Mouse (Mus musculus): ENCODE measurements at regions not wholly inside any gene's neighbourhood (a gene's known extent, or its start where the extent isn't known, plus 50 kb on each side); places are given as distances from the start of the nearest gene placed in this dataset.

GRCm38 (mm10) chr4:124542696-124543095 lies 67.9 kb downstream of the 3100002H09Rik start:
- DNase-seq (ENCODE audit: low spot score in 2 of 2), result no peak

GRCm38 (mm10) chr4:124538471-124538870 lies 72.1 kb downstream of the 3100002H09Rik start:
- DNase-seq (ENCODE audit: low spot score in 2 of 2), result no peak

DNA sequence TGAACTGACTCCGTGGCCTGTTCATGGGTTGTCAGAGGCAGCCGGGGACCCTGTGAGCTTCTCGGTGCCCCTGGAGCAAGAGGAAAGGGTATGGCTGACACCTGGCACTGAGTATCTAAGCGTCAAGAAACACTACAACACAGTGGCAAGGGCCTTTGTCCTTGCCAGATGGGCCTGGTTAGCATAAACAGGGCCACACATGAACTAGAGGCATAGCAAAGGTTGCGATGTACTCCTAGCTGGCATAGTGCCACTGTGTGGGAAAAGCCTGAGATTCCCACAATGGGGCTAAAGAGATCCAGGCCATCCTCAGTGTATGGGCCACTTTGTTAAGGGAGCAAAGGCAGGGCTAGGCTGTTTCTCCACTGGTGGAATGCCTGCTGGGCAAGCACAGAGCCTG lies 72.9 kb downstream of the 3100002H09Rik start:
- no peak for DNase-seq (ENCODE audit: low spot score in 2 of 2)

GRCm38 (mm10) chr4:124533614-124534013 lies 77.0 kb downstream of the 3100002H09Rik start:
- no peak for DNase-seq (ENCODE audit: low spot score in 2 of 2)

- no peak for DNase-seq (ENCODE audit: low spot score in 2 of 2)
These were observed 80.0 kb downstream of the 3100002H09Rik start for GRCm38 (mm10) chr4:124530596-124530995.

DNA sequence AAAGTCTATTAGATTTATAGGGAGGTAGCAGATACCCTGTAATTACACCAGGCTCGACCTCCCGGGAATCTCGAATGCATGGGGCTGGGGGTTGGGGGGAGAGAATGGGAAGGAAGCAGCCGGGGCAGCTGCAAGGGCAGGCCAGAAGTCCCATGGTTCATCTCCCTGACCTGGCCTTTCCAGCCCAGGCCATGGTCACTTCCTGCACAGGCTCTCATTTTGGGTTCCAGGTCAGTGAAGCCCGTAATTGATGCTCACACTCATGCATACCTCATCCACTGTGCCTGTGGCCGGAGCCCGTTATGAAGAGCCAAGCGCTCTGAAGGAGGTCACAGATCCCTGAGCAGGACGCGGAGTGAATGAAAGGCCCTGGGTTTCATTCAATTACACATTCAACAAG lies 83.8 kb downstream of the 3100002H09Rik start:
- DNase-seq (ENCODE audit: low spot score in 2 of 2), result no peak

DNA sequence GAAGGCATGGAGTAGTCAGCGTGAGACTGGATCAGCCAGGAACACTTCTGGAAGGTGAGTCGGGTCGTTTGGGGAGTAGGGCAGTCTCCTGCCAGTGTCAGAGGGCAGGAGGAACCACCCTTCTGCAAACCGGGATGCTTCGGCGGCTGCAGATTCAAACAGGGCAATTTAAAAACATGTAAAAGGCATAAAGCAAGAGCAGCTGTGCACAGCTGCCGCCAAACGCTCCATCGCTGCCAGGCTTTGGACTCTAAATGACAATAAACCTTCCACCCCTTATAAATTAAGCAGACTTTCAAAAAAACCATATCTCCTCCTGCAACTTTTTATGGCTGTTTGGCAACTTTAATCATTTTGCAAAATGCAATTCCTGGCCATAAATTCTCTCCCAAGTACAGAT lies 84.2 kb downstream of the 3100002H09Rik start:
- no peak for DNase-seq (ENCODE audit: low spot score in 2 of 2)

DNA sequence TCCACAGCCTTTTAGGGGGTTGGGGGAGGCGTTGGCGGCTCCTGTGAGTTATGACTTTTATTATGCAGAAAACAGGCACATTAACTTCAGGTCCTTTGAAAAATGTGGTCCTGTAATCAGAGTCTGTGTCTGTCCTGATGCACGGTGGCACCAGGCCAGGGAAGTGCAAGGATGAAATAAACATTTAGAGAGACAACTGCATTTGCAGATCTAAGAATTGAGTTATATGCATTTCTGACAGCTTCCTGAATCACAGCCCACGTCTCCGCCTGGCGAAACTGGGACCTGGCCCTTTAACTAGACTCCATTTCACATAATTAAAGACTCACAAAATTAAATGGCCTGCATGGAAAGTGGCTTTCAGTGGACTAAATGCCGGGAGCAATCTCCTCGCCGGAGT lies 90.3 kb downstream of the 3100002H09Rik start:
- DNase-seq (ENCODE audit: low spot score in 2 of 2), result no peak

GRCm38 (mm10) chr4:124511761-124512160 lies 98.8 kb downstream of the 3100002H09Rik start:
- no peak for DNase-seq (ENCODE audit: low spot score in 2 of 2)

- no peak for DNase-seq (ENCODE audit: low spot score in 2 of 2)
These were observed 99.8 kb downstream of the 3100002H09Rik start for GRCm38 (mm10) chr4:124510816-124511215.

- DNase-seq (ENCODE audit: low spot score in 2 of 2), result no peak
These were observed 100.9 kb downstream of the 3100002H09Rik start for GRCm38 (mm10) chr4:124509695-124510094.

DNA sequence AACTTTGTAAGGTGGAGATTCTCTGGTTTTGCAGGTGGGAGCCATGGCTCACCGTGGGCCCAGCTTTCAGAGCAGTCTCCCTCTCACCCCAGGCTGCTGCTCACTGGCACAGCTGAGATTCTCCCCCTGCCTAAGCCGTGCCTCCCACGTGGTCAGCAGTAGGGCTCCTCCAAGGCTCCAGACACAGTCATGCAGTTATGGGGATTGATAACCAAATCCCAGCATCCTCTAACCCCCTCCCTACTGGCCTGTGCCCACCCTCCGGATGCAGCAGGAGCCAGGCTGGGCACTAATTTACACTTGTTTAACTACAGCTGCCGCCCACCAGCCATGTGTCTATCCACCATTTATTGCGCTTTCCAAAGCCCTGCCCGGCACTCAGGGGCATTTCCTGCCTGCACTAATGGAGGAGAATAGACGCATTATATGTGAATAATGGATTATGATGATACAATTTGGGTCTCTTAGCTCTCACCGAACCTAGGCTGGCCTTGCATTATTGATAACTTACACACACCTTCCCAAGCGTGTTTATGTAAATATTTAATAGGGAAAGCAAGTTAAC lies 104.4 kb downstream of the 3100002H09Rik start:
- no peak for DNase-seq (ENCODE audit: low spot score in 2 of 2)

DNA sequence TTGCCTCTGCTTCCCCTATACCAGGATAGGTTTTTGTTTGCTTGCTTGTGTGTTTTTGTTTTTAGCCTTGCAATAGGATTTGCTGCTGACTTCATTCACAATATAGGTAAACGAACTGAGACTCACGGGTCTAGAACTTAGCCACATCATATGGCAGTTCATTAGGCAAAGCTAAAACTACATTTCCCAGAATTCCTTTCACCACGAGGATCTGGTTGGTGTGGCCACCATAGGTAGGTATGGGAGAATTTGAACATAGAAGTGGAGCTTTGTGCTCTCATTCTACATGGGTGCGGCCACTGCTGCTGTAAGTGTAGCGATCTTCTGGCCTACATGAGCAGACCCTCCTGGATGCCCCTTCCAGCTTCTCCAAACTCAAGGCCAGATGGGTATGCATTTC lies 108.8 kb downstream of the 3100002H09Rik start:
- no peak for DNase-seq (ENCODE audit: low spot score in 2 of 2)

DNA sequence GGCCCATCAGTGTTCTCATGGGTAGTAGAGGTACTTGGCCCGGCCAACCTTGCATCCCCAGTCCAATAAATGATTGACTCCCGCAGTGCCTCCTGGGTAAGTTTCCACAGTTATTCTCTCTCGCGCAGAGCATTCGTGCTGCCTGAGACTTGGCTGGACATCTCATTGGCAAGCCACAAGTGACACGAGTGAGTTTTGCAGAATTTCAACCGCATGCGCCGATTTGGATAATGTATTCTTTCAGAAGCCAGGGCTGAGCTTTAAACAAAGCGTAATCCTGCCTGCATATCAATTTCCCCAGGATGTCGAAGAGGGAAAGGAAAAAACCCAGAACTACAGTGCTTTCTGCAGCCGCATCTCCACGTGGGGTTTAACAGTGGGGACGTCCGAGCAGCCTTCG lies 112.6 kb downstream of the 3100002H09Rik start:
- no peak for DNase-seq (ENCODE audit: low spot score in 2 of 2)

- DNase-seq (ENCODE audit: low spot score in 2 of 2), result no peak
These were observed 124.5 kb downstream of the 3100002H09Rik start for GRCm38 (mm10) chr4:124485941-124486581.

DNA sequence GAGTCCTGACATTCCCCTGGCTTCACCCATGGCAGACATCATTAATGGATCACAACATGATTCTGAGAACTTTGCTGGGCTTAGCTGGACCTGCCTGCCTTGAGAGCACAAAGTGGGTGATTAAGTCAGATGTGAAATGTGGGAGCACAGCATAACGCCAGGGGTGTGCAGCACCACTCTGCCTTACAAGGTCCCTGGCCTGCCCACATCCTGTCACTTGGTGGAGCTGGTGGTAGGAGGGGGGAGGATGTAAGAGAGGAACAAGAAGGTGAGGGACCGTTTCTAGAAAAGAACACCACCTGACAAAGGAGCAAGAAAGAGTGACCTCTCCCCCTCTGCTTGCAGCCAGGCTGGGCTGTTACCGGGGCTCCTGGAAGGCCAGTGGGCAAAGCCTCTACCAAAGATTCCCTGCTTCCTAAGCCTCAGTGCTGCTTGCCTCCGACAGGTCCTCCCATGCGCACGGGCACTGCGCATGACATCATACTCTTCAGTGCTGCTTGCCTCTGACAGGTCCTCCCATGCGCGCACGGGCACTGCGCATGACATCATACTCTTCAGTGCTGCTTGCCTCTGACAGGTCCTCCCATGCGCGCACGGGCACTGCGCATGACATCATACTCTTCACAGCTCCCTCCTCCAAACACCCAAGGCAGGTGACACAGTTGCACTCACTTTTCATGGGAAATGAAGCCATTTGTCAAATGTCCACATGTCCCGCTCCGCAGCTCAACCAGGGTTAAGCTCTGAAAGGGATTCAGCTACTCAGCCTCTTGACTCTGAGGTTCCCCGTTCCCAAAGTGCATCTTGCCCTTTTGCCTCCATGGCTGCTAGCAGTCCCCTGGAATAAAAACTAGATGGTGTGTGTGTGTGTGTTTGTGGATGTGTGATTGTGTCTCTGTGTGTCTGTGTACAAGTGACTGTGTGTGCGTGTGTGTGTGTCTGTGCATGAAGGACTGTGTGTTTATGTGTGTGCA lies 125.7 kb downstream of the 3100002H09Rik start:
- DNase-seq (ENCODE audit: low spot score in 2 of 2), result no peak

DNA sequence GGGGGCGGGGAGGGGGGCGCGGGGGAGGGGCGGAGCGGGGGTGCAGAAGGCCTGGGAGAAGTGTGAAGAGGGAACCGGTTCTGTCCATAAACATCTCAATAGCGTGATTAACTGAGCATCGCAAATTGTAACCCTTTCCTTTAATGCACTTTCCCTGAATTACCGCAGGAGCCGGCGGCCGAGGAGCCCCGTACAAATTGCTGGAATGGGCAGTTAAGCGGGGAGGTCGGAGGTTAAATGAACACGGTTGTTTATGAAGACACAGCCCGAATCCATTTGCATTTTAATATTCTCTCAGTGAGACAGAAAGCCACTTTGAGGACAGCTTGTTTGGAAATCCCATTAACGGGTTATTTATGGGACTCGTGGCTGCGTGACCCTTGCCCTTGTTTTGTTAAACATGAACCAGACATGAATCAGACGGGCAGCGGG lies 132.7 kb downstream of the 3100002H09Rik start:
- DNase-seq (ENCODE audit: low spot score in 2 of 2), result no peak

DNA sequence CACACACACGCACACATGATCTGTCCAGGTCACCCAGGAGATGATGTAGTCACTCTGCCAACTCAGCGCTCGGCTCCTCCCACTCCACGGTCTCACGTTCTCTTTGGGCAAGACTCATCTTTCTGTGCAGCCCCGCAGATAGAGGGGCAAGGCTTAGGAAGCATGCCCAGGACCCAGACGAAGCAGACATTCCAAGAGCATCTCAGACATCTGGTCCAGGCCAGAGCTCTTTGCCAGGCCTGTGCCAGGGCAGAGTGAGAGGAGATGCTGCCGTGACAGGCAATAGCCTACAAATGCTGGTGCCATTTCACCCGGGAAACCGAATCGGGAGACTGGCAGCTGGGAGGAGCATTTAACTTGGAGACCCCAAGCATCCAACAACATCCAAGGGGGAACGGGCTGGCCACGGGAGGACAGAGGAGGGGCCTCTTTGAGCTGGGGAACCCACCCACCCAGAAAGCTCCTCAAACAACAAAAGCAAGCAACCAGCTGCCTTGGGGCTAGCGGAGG lies 133.2 kb downstream of the 3100002H09Rik start:
- DNase-seq (ENCODE audit: low spot score in 2 of 2), result no peak

DNA sequence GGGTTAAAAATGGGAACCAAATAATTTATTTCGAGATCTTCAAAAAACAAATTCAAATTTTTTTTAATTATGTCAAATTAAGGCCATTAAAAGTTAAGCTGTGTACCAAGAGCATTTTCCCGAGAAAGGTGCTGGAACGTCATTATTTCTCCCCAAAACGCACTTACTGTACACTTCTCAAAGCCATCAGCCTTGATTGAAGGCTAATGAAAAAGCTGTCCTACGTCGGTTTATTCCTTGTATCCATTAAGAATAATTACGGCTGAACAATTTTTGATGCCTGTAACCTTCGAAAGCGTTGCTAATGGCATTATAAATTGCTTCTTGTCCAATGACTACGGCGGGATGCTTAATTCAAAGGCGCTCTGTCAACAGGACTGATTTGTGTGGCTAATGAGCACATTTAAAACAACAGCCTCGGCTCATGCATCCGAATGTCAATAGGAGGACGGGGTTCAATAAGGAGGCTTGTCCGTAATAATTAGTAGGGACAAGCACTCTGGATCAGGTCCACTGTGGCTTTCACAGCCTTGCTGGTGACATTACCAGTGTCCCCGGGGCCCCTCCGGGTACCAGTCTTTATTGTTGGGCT lies 145.3 kb downstream of the 3100002H09Rik start:
- DNase-seq (ENCODE audit: low spot score in 2 of 2), result no peak

DNA sequence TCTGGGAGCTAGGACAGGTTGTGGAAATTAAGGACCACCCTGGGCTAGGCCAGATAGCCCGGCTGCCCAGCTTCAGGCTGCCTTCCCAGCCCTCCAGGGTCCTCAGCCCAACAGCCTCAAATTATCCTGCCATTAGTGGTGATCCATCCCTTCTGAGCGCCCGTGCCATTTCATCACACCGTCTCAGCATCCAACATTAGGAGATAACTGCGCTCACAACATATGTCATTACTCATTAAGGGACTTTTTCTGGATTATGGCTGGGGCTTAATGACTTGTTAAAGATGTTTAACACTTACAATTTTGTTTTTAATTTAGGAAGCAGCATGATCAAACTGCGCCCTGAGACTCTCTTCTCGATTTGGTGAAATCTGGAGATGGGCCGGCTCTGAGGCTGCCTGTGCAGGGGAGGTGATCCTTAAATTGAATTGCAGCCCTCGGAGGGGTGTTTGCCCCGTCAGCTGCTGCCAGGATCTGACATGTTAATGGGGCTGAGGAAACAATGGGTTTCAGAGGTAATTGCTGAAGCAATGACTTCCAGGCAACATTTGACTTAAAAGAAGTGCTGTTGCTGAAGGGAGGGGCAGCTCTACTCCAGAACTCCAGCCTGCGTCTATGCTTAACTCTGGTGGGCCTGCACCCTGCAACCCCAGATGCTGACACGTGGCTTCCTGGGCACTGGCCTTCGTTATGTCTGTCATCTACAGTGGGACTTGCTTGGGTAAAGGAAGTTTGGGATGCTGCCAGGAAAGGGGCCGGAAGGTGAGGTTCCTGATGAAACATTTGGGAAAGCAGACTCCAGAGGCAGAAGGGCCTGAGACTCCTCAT lies 154.9 kb downstream of the 3100002H09Rik start:
- no peak for DNase-seq (ENCODE audit: low spot score in 2 of 2)

GRCm38 (mm10) chr4:124451131-124451530 lies 159.5 kb downstream of the 3100002H09Rik start:
- no peak for DNase-seq (ENCODE audit: low spot score in 2 of 2)
